Mouse (Mus musculus) ES-E14 (cell line): ENCODE measurements around the gene Insr.
"Not testable (repeated sequence)": the region's sequence is repeated elsewhere in the genome, so short reads cannot be mapped to it uniquely, and the experiment has no call there.

ENCODE experiments used
- CHD2 ChIP-seq: IDR thresholded peaks from 2 replicates; pipeline ENCODE4 v1.6.1; 2014; ENCODE audit warnings: mild to moderate bottlenecking, low read depth, low read length, inconsistent platforms
- HCFC1 ChIP-seq: IDR thresholded peaks from 2 replicates; pipeline ENCODE4 v1.6.1; 2012; ENCODE audit warnings: low read length, inconsistent platforms, borderline replicate concordance; ENCODE audit not compliant: insufficient read depth
- MAFK ChIP-seq: IDR thresholded peaks from 2 replicates; pipeline ENCODE4 v1.6.1; 2014; ENCODE audit warnings: mild to moderate bottlenecking, low read depth, low read length, inconsistent platforms; ENCODE audit not compliant: insufficient read depth
- ZC3H11A ChIP-seq: IDR thresholded peaks from 2 replicates; pipeline ENCODE4 v1.6.1; 2012; ENCODE audit warnings: low read depth, mild to moderate bottlenecking, inconsistent platforms, low read length, borderline replicate concordance
- ZNF384 ChIP-seq: IDR thresholded peaks from 2 replicates; pipeline ENCODE4 v1.6.1; 2012; ENCODE audit warnings: low read depth, low read length, inconsistent platforms

- TF ChIP-seq MAFK, HCFC1, ZNF384, CHD2, ZC3H11A: not testable (repeated sequence)
Measured at GRCm38 (mm10) chr8:3319267-3319666, 39.9 kb upstream of the Insr start.
